Mouse (Mus musculus) heart, embryonic 12.5 days (tissue): Measurements from ENCODE around the gene Dclk1. TPM values are rescaled to one million over a fixed set of nuclear protein-coding genes. Genes with fewer than 3 reads are reported as not detected.

Experiments
- ATAC-seq: fragments of 200-750 bp; cut with Nextera tagmentation; 2 replicates; pipeline ENCODE4 v1.8.0; 2017; ENCODE audit warnings: moderate TSS enrichment, moderate library complexity; ENCODE audit not compliant: insufficient number of reproducible peaks, low FRiP score
- H3K27ac ChIP-seq: fragments of 300-500 bp; sonication (generic); 2 replicates; pipeline ENCODE4 v1.5.1; 2016; ENCODE audit warnings: mild to moderate bottlenecking, moderate library complexity; ENCODE audit not compliant: poor library complexity, severe bottlenecking
- H3K27me3 ChIP-seq: fragments of 300-500 bp; sonication (generic); replicated peaks from 2 replicates; pipeline ENCODE4 v1.6.1; 2016; ENCODE audit warnings: mild to moderate bottlenecking, moderate library complexity
- H3K36me3 ChIP-seq: fragments of 300-500 bp; sonication (generic); 2 replicates; pipeline ENCODE4 v1.6.1; 2016; ENCODE audit warnings: mild to moderate bottlenecking, moderate library complexity
- H3K4me1 ChIP-seq: fragments of 300-500 bp; sonication (generic); replicated peaks from 2 replicates; pipeline ENCODE4 v1.6.1; 2016; ENCODE audit warnings: mild to moderate bottlenecking
- H3K4me2 ChIP-seq: fragments of 300-500 bp; sonication (generic); 2 replicates; pipeline ENCODE4 v1.6.1; 2016; ENCODE audit warnings: mild to moderate bottlenecking, moderate library complexity
- H3K4me3 ChIP-seq: fragments of 300-500 bp; sonication (generic); 2 replicates; pipeline ENCODE4 v1.5.1; 2016; ENCODE audit warnings: mild to moderate bottlenecking
- H3K9ac ChIP-seq: fragments of 300-500 bp; sonication (generic); 2 replicates; pipeline ENCODE4 v1.6.1; 2016; ENCODE audit warnings: mild to moderate bottlenecking, moderate library complexity
- H3K9me3 ChIP-seq: fragments of 300-500 bp; sonication (generic); replicated peaks from 2 replicates; pipeline ENCODE4 v1.6.1; 2016; ENCODE audit warnings: mild to moderate bottlenecking, moderate library complexity
- WGBS: fragments of 180-500 bp; shearing (Covaris S2); methylation state at CpG from one replicate; pipeline ENCODE4 v1.1.7; 2016; 5-methylcytosine and 5-hydroxymethylcytosine counted together
- polyA plus RNA-seq: library from polyadenylated mRNA; unstranded; fragments of >200 nt; fragmentation: Nextera tagmentation; extraction: Ambion mirVana; gene quantifications from 2 replicates; pipeline ENCODE4 v1.2.1, GENCODE M21; 2016

Dclk1 gene
- polyA plus RNA-seq, 1 experiment from 2014 or later: 8.6 TPM

DNA sequence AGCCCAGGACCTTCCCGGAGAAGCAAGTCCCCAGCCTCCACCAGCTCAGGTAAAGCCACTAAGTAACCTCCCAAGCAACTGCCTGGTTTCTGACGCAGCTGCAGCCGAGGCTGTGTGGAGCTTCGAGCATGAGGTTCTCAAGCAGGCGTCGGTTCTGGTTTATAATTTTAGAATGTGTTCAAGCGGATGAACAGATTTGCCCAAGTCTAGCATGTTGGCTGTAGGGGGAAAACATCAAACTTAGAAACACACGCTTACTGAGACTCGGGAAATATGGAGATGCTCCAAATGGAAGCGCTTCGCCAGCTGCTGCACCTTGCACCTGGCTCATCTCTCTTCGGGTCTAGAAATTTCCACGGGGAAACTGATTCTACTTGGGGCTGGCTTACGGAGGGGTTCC, 208.9 kb downstream of the Dclk1 start:
- H3K4me2 ChIP-seq: no peak overlapping the region
- no peaks in the 10 kb centered on the region for H3K9me3 ChIP-seq
- no peak for ATAC-seq
- no peak overlapping the region for H3K4me3 ChIP-seq
- 86% methylated on average over 14 of the region's 14 CpGs for WGBS
- H3K4me1 ChIP-seq: no peaks in the 10 kb centered on the region; the same call in 1 of the 2 replicates
- no peaks in the 10 kb centered on the region for H3K36me3 ChIP-seq
- no peak overlapping the region for H3K9ac ChIP-seq
- no peaks in the 10 kb centered on the region for H3K27me3 ChIP-seq
- no peak overlapping the region for H3K27ac ChIP-seq

DNA sequence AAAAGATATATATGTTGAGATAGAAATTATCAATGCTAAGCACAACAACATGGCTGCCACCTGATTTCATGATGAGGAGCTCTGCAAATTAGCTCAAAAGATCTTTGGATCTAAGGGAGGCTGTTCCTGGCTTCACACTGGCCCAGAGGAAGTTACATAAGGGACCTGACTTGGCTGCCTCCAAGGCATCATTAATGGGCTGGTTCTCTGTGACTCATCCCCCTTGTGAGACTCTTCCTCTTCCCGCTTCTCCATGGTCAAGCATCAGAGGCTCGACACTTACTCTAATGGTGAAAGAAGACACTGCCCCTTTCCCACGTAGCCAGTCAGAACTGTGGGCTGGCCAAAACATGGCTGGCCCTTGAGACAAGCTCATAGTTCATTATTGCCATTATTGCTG, 209.7 kb downstream of the Dclk1 start:
- H3K27ac ChIP-seq: no peak overlapping the region
- ATAC-seq: no peak

DNA sequence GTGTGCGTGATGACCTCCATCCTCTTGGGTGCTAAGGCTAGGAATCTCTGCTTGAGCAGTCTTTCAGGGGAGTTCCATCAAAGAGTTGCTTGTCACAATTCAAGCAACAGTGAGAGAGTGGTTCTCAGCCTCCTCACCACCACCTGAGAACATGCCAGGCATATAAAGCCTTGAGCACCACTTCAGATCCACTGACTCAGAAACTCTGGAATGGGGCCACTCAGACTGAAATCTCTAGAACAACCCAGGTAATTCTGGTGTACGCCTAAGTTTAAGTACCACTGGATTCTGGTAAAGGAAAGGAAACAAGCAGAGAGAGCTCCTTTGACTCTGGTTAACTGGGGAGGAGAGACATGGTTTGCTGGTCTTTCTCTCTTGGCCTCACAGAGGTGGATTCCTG, 210.3 kb downstream of the Dclk1 start:
- Histone ChIP-seq H3K9me3 (no peaks in the 10 kb centered on the region), H3K4me3 (no peak overlapping the region), H3K4me1 (no peaks in the 10 kb centered on the region; the same call in 1 of the 2 replicates), H3K27me3 (no peaks in the 10 kb centered on the region), H3K9ac (no peak overlapping the region), H3K27ac (no peak overlapping the region), H3K4me2 (no peak overlapping the region), H3K36me3 (no peaks in the 10 kb centered on the region)
- WGBS: 82% methylated on average over 2 of the region's 2 CpGs
- ATAC-seq: no peak

More for the DNA sequence above, 209.7 kb downstream of the Dclk1 start:
- Histone ChIP-seq H3K9ac (no peak overlapping the region), H3K4me1 (no peaks in the 10 kb centered on the region; the same call in 1 of the 2 replicates), H3K4me3 (no peak overlapping the region), H3K4me2 (no peak overlapping the region), H3K9me3 (no peaks in the 10 kb centered on the region), H3K36me3 (no peaks in the 10 kb centered on the region), H3K27me3 (no peaks in the 10 kb centered on the region)
- 82% methylated on average over 3 of the region's 3 CpGs for WGBS

DNA sequence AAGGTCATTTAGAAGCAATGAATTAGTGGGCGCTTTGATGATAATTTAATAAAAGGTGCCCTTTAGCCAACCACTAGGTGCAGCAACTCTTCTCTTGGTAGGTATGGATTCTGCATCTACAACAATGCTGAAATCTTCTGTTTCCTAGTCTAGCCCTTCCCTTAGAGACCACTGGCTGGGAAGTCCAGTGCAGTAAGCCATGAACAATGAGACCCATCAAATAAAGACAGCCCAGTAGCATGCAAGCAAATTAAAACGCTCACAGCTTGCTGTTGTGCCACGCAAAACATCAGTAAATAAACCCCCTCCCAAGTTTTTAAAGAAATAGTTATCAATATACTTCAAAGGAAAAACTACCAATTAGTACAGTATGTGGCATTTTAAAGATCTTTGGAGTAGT, 218.9 kb downstream of the Dclk1 start:
- Histone ChIP-seq H3K4me3 (no peak overlapping the region), H3K4me2 (peak overlapping the region; percentile 86), H3K4me1 (peaks cover 8% of the 10 kb centered on the region; the same call in 1 of the 2 replicates), H3K36me3 (no peaks in the 10 kb centered on the region), H3K9ac (no peak overlapping the region), H3K9me3 (no peaks in the 10 kb centered on the region), H3K27me3 (no peaks in the 10 kb centered on the region), H3K27ac (no peak overlapping the region)
- no peak for ATAC-seq
- 61% methylated on average over 3 of the region's 3 CpGs for WGBS

DNA sequence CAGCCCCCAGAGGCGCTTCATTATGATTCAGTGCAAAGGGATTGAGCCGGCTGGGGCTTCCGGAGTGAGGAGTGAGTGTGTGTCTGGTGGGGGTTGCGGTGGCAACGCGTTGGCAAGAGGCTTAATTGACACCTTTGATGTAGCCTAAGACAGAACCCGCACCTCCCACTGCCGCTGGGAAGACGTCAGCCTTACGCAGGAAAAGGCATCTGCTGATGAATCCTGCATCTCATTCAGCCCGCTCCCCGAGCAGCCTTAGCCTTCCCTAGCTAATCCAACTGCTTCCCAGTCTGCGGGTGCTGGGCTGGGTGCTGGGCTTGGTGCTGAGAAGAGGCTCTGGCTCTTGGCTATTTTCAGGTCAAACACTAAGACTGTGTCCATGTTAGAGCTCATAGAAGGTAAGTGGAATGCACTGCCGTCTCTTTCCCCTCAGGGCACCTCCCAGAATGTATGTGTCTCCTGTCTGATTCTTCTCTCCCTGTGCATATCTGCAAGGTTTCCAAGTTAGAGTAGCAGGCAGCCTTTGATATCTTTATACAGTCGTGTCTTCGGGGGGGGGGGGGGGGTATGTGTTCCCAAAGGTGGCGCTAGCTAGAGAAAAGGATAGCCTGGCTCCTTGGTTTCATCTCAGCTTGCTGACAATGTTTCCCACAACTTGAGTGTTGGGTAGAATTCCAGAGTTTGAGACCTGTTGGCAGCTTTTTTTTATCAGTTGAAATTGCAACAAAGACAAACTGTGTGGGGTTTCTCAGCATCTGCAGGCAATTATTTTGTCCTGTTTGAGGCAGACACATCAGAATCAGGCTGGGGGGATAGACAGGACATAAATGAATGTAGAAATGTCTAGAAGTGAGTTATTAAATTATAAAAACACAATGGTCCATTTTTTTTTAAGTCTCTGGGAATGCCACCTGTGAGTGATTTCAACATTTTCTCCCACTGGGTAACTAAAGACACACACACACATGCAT, 219.8 kb downstream of the Dclk1 start:
- no peaks in the 10 kb centered on the region for H3K9me3 ChIP-seq
- peak overlapping the region; percentile 46 for H3K4me3 ChIP-seq
- peak overlapping the region; percentile 86 for H3K4me2 ChIP-seq
- peaks cover 8% of the 10 kb centered on the region; the same call in 1 of the 2 replicates for H3K4me1 ChIP-seq
- no peaks in the 10 kb centered on the region for H3K27me3 ChIP-seq
- no peaks in the 10 kb centered on the region for H3K36me3 ChIP-seq
- no peak overlapping the region for H3K27ac ChIP-seq
- peak overlapping the region; percentile 60 for H3K9ac ChIP-seq
- 0 out of 2 replicates have a peak, but pooled peaks have one; percentile 39 for ATAC-seq
- 1% methylated on average over 17 of the region's 17 CpGs for WGBS

DNA sequence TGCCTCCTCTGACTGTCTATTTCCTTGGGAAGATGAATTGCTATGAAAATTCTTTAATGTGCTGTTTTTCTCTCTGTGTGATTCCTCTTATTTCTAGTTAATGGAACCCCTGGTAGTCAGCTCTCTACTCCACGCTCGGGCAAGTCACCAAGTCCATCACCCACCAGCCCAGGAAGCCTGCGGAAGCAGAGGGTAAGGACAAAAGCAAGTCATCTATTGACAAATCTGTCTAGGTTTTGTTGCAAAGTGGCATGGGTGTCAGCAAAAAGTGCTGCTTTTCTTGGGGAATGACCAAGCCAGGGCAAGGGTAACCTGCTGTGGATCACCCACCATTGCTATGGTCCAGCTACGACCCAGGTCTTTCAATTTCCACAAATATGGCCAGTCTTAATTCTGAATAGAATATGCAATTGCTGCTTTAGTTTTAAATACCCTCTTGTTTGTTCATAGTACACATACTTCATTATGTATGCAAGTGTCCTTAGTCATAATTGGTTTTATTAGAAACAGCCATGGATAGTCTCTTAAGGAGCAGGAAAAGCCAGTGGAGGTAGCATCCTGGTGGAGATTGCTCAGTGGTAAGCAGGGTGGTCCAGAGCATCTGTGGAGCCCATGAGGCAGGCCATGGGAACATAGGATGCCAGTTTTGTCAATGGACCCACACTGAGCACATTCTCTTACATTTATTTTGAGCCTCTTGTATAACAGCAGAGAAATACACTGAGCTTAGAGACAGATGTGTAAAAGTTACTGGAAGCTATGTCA, 220.9 kb downstream of the Dclk1 start:
- Histone ChIP-seq H3K9ac (no peak overlapping the region), H3K4me3 (no peak overlapping the region), H3K4me2 (no peak overlapping the region), H3K36me3 (no peaks in the 10 kb centered on the region), H3K27ac (no peak overlapping the region), H3K9me3 (no peaks in the 10 kb centered on the region), H3K4me1 (peaks cover 8% of the 10 kb centered on the region; the same call in 1 of the 2 replicates), H3K27me3 (no peaks in the 10 kb centered on the region)
- no peak for ATAC-seq
- 90% methylated on average over 4 of the region's 4 CpGs for WGBS

DNA sequence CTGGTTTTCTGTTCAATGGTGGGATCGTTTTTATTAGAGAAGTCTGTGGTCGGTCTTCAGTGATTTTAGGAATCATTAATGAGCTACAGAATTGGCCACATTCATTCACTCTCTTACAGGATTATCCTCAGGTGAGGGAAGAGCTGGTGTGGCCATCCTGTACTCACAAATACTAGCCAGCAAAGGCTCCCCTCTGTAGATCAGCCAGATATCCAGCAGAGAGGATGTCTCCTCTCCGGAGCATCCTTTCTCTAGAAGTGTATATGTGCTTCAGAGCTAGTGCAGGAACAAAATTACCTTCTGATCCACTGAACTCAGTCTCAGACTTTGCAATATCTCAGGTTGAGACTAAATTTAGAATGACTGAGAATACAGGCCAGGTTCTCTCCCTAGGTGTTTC, 222.1 kb downstream of the Dclk1 start:
- Histone ChIP-seq H3K27ac (no peak overlapping the region), H3K4me3 (no peak overlapping the region), H3K36me3 (no peaks in the 10 kb centered on the region), H3K27me3 (no peaks in the 10 kb centered on the region), H3K9ac (no peak overlapping the region), H3K4me1 (peaks cover 8% of the 10 kb centered on the region; the same call in 1 of the 2 replicates), H3K4me2 (no peak overlapping the region), H3K9me3 (no peaks in the 10 kb centered on the region)
- ATAC-seq: no peak
- WGBS: 69% methylated on average over 3 of the region's 3 CpGs

DNA sequence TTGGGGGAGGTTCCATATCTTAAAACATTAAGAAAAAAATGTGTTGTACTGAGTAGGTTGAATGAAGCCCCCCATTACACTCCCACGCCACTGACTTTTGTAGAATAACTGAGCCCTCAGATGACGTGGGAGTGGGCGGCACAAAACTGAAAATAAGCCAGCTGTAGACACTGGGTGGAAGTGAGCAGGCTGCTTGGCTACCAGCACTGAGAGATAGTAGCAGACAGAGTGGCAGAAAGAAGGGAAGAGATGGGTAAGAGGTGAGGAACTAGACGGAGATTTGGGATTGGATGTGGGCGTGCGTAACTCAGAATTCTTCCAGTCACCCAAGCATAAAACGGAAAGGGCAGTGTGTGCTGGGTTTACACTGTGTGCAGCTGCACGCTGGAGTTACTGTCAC, 223.6 kb downstream of the Dclk1 start:
- Histone ChIP-seq H3K4me1 (peaks cover 8% of the 10 kb centered on the region; the same call in 1 of the 2 replicates), H3K27ac (no peak overlapping the region), H3K36me3 (no peaks in the 10 kb centered on the region), H3K9me3 (no peaks in the 10 kb centered on the region), H3K4me3 (no peak overlapping the region), H3K9ac (no peak overlapping the region), H3K27me3 (no peaks in the 10 kb centered on the region), H3K4me2 (no peak overlapping the region)
- ATAC-seq: no peak
- WGBS: 72% methylated on average over 8 of the region's 8 CpGs

DNA sequence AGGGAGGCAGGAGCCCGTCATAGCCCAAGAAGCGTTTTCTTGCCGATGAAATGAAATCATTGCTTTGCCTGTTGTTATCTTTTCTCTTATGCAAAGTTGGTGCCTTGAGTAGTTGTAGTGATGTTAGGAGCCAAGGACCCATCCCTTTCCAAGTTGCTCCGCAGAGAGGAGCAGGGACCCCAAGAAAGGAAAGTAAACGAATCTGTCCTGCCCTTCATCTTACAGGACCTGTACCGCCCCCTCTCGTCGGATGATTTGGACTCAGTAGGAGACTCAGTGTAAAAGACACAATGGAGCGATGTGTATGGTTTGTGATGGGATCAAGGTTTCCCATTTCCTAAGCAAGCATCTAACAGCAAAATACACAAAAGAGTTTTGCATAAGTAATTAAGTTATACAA, 224.2 kb downstream of the Dclk1 start:
- no peak overlapping the region for H3K9ac ChIP-seq
- WGBS: 69% methylated on average over 9 of the region's 9 CpGs
- H3K4me2 ChIP-seq: no peak overlapping the region
- peaks cover 8% of the 10 kb centered on the region; the same call in 1 of the 2 replicates for H3K4me1 ChIP-seq
- H3K27me3 ChIP-seq: no peaks in the 10 kb centered on the region
- no peak overlapping the region for H3K4me3 ChIP-seq
- H3K27ac ChIP-seq: no peak overlapping the region
- no peak for ATAC-seq
- no peaks in the 10 kb centered on the region for H3K9me3 ChIP-seq
- H3K36me3 ChIP-seq: no peaks in the 10 kb centered on the region

DNA sequence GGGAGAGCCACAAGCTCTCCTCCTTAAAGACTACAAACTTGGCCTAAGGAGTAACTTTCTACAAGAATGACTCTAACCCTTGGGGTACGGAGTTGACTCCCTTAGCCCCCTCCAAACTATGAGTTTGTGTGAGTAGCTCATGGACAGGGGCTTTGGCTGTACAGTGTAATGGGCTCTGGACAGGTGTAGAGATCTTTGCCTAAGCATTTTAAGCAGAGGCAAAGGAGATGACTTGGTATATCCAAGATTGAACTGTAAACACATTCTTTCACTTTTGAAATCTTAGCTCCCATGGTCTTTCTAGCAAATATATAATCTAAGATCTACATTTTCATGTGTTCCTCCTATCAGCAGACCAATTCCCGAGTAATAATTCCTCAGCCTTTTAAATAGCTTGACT, 229.9 kb downstream of the Dclk1 start, which contains the start of gene Gm21954:
Gm21954 (minus strand) TSS at position 101 of the 400 bp plus-strand sequence.
- no peak within 1 kb of the TSS for H3K4me2 ChIP-seq
- H3K27ac ChIP-seq: no peak within 1 kb of the TSS
- no peak within 1 kb of the TSS for H3K4me3 ChIP-seq
- no peaks in the 10 kb centered on the region for H3K27me3 ChIP-seq
- 77% methylated on average over 2 of the region's 2 CpGs for WGBS
- no peaks in the 10 kb centered on the region for H3K36me3 ChIP-seq
- no peak for ATAC-seq
- no peaks in the 10 kb centered on the region for H3K9me3 ChIP-seq
- H3K4me1 ChIP-seq: no peaks in the 10 kb centered on the region
- no peak within 1 kb of the TSS for H3K9ac ChIP-seq

DNA sequence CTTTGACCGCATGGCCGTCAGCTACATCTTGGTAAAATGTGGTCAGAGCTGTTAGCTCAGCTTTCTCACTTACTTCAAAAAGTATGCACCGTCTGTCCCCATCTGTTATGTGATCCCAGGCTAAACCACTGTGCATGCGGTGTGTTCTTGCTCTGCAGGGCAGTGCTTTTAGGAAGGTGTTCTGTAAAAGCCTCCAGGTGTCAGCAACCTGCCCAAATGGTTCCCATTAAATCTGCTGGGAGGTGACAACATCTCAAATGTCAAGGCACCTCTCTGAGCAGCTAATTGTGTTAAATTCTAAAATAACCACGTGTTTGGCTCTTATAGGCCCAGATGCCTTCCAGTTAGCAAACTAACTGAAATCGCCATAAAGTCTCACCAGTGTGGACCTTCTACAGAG, 231.0 kb downstream of the Dclk1 start:
- H3K36me3 ChIP-seq: no peaks in the 10 kb centered on the region
- no peaks in the 10 kb centered on the region for H3K27me3 ChIP-seq
- H3K4me3 ChIP-seq: no peak overlapping the region
- no peak overlapping the region for H3K4me2 ChIP-seq
- 61% methylated on average over 6 of the region's 6 CpGs for WGBS
- H3K9ac ChIP-seq: no peak overlapping the region
- H3K27ac ChIP-seq: no peak overlapping the region
- no peaks in the 10 kb centered on the region for H3K4me1 ChIP-seq
- no peak for ATAC-seq
- H3K9me3 ChIP-seq: no peaks in the 10 kb centered on the region
